ENCODE assay signal across 8 mouse cellular contexts in genomic region chr9:66067542-66067941, GRCm38 (mm10). TPM values are rescaled to one million over a fixed set of nuclear protein-coding genes. Genes with fewer than 3 reads are reported as not detected.
DNase-seq lines count a peak whose midpoint lies in the region; ATAC-seq lines count a peak whose summit lies in the region.

No protein-coding gene starts in this region.

- peak; percentile 34 for DNase-seq in adrenal gland, adult 2 months
- DNase-seq in adrenal gland, postnatal 25 days, result no peak
- DNase-seq in midbrain, embryonic 14.5 days, result peak; percentile 53
- peak; percentile 48 for DNase-seq in limb, embryonic 10.5 days (ENCODE audit: low spot score)

- peaks cover 46% of the 10 kb centered on the region for H3K36me3 ChIP-seq in midbrain, embryonic 14.5 days (ENCODE audit: control insufficient read depth, insufficient read depth, low read length)
- H3K36me3 ChIP-seq in midbrain, embryonic 13.5 days, result peaks cover 47% of the 10 kb centered on the region
- H3K36me3 ChIP-seq in limb, embryonic 10.5 days, result peaks cover 51% of the 10 kb centered on the region
- peaks cover 46% of the 10 kb centered on the region for H3K36me3 ChIP-seq in neural tube, embryonic 12.5 days

- no peak overlapping the region for H3K27ac ChIP-seq in midbrain, embryonic 14.5 days (replicated peaks; ENCODE audit: low read depth, low read length)
- no peak overlapping the region for H3K27ac ChIP-seq in midbrain, embryonic 13.5 days
- no peak overlapping the region for H3K27ac ChIP-seq in limb, embryonic 10.5 days
- H3K27ac ChIP-seq in neural tube, embryonic 12.5 days, result no peak overlapping the region

- peaks cover 30% of the 10 kb centered on the region for H3K27me3 ChIP-seq in midbrain, embryonic 14.5 days (ENCODE audit: control insufficient read depth, insufficient read depth, low read length)
- peaks cover 49% of the 10 kb centered on the region for H3K27me3 ChIP-seq in midbrain, embryonic 13.5 days
- peaks cover 49% of the 10 kb centered on the region for H3K27me3 ChIP-seq in limb, embryonic 10.5 days (ENCODE audit: low read depth, poor library complexity, severe bottlenecking)
- peaks cover 38% of the 10 kb centered on the region for H3K27me3 ChIP-seq in neural tube, embryonic 12.5 days (replicated peaks)

- H3K4me3 ChIP-seq in midbrain, embryonic 14.5 days (replicated peaks; ENCODE audit: low read depth, low read length), result no peak overlapping the region
- no peak overlapping the region for H3K4me3 ChIP-seq in midbrain, embryonic 13.5 days (replicated peaks)
- no peak overlapping the region for H3K4me3 ChIP-seq in limb, embryonic 10.5 days
- no peak overlapping the region for H3K4me3 ChIP-seq in neural tube, embryonic 12.5 days

- WGBS in midbrain, embryonic 14.5 days, result 22% methylated on average over 5 of the region's 5 CpGs
- WGBS in midbrain, embryonic 13.5 days, result 19% methylated on average over 5 of the region's 5 CpGs
- WGBS in limb, embryonic 10.5 days, result 15% methylated on average over 5 of the region's 5 CpGs
- 30% methylated on average over 5 of the region's 5 CpGs for WGBS in neural tube, embryonic 12.5 days

- H3K4me2 ChIP-seq in midbrain, embryonic 14.5 days (ENCODE audit: low read length), result no peak overlapping the region
- H3K4me2 ChIP-seq in midbrain, embryonic 13.5 days (replicated peaks), result no peak overlapping the region
- no peak overlapping the region for H3K4me2 ChIP-seq in neural tube, embryonic 12.5 days (replicated peaks)

- H3K9me3 ChIP-seq in midbrain, embryonic 14.5 days (ENCODE audit: control insufficient read depth, low read length), result no peaks in the 10 kb centered on the region
- no peaks in the 10 kb centered on the region for H3K9me3 ChIP-seq in midbrain, embryonic 13.5 days
- H3K9me3 ChIP-seq in limb, embryonic 10.5 days (replicated peaks), result no peaks in the 10 kb centered on the region
- no peaks in the 10 kb centered on the region for H3K9me3 ChIP-seq in neural tube, embryonic 12.5 days

- H3K4me1 ChIP-seq in midbrain, embryonic 14.5 days (ENCODE audit: control insufficient read depth, insufficient read depth, low read length), result peaks cover 11% of the 10 kb centered on the region
- peaks cover 21% of the 10 kb centered on the region for H3K4me1 ChIP-seq in midbrain, embryonic 13.5 days (replicated peaks)
- peaks cover 21% of the 10 kb centered on the region for H3K4me1 ChIP-seq in limb, embryonic 10.5 days
- peaks cover 19% of the 10 kb centered on the region for H3K4me1 ChIP-seq in neural tube, embryonic 12.5 days

- ATAC-seq in midbrain, embryonic 14.5 days (ENCODE audit: low FRiP score, low TSS enrichment), result no peak
- no peak for ATAC-seq in midbrain, embryonic 13.5 days
- peak; percentile 42 for ATAC-seq in erythroid progenitor cell, adult 5-6 weeks (replicated peaks; ENCODE audit: low FRiP score, poor library complexity, severe bottlenecking)
- peak; percentile 27; the same call in 1 of the 2 replicates for ATAC-seq in neural tube, embryonic 12.5 days (ENCODE audit: low FRiP score, low read depth)
- ATAC-seq in monocyte, adult 5-6 weeks (replicated peaks; ENCODE audit: insufficient number of reproducible peaks, low FRiP score, low TSS enrichment, poor library complexity, severe bottlenecking), result no peak

- H3K9ac ChIP-seq in midbrain, embryonic 14.5 days (replicated peaks; ENCODE audit: low read length), result no peak overlapping the region
- H3K9ac ChIP-seq in midbrain, embryonic 13.5 days (replicated peaks), result no peak overlapping the region
- no peak overlapping the region for H3K9ac ChIP-seq in neural tube, embryonic 12.5 days

RNA-seq across cellular contexts. Expression of gene Snx22, which starts 2.0 kb away (rescaled TPM):
- total RNA-seq in adrenal gland, adult 2 months (2021), result under 1 TPM; 0.29 to 0.48 TPM
- polyA plus RNA-seq in adrenal gland, adult 2 months (2012; rRNA removed), result 0.79 and 0.84 TPM in 2 replicates
- 0.30 and 0.95 TPM in 2 replicates for total RNA-seq in adrenal gland, postnatal 25 days (2021)
- polyA plus RNA-seq in midbrain, embryonic 14.5 days (2014; fragmentation: Nextera tagmentation; extraction: Ambion mirVana), result 6.5 and 8.2 TPM in 2 replicates
- 4.0 and 4.9 TPM in 2 replicates for polyA plus RNA-seq in midbrain, embryonic 13.5 days (2015; fragmentation: Nextera tagmentation; extraction: Ambion mirVana)
- total RNA-seq in erythroid progenitor cell, adult 5-6 weeks (2015; ENCODE audit: low replicate concordance), result 179 and 188 TPM in 2 replicates
- 123 and 145 TPM in 2 replicates for total RNA-seq in erythroid progenitor cell, adult 5-6 weeks (2017; ENCODE audit: low replicate concordance)
- 1.9 and 2.4 TPM in 2 replicates for polyA plus RNA-seq in limb, embryonic 10.5 days (2016; fragmentation: Nextera tagmentation; extraction: Ambion mirVana)
- 4.2 and 4.7 TPM in 2 replicates for polyA plus RNA-seq in neural tube, embryonic 12.5 days (2016; fragmentation: Nextera tagmentation; extraction: Ambion mirVana)
- 1.3 to 2.6 TPM (median 1.6 TPM) in 3 replicates for total RNA-seq in monocyte, adult 5-6 weeks (2017)

RNA-seq across cellular contexts. Expression of gene Ppib, which starts 7.5 kb away (rescaled TPM):
- total RNA-seq in adrenal gland, adult 2 months (2021), result 100 to 1,000 TPM; 245 to 310 TPM
- polyA plus RNA-seq in adrenal gland, adult 2 months (2012; rRNA removed), result 68.3 and 78.6 TPM in 2 replicates
- 297 and 304 TPM in 2 replicates for total RNA-seq in adrenal gland, postnatal 25 days (2021)
- 333 and 347 TPM in 2 replicates for polyA plus RNA-seq in midbrain, embryonic 14.5 days (2014; fragmentation: Nextera tagmentation; extraction: Ambion mirVana)
- 338 and 358 TPM in 2 replicates for polyA plus RNA-seq in midbrain, embryonic 13.5 days (2015; fragmentation: Nextera tagmentation; extraction: Ambion mirVana)
- 181 and 260 TPM in 2 replicates for total RNA-seq in erythroid progenitor cell, adult 5-6 weeks (2015; ENCODE audit: low replicate concordance)
- total RNA-seq in erythroid progenitor cell, adult 5-6 weeks (2017; ENCODE audit: low replicate concordance), result 219 and 274 TPM in 2 replicates
- polyA plus RNA-seq in limb, embryonic 10.5 days (2016; fragmentation: Nextera tagmentation; extraction: Ambion mirVana), result 501 and 523 TPM in 2 replicates
- 452 and 475 TPM in 2 replicates for polyA plus RNA-seq in neural tube, embryonic 12.5 days (2016; fragmentation: Nextera tagmentation; extraction: Ambion mirVana)
- 628 to 744 TPM (median 641 TPM) in 3 replicates for total RNA-seq in monocyte, adult 5-6 weeks (2017)

RNA-seq across cellular contexts. Expression of gene Snx1, which starts 58.8 kb away (rescaled TPM):
- total RNA-seq in adrenal gland, adult 2 months (2021), result 100 to 1,000 TPM; 112 to 118 TPM
- polyA plus RNA-seq in adrenal gland, adult 2 months (2012; rRNA removed), result 58.9 and 59.7 TPM in 2 replicates
- total RNA-seq in adrenal gland, postnatal 25 days (2021), result 102 and 125 TPM in 2 replicates
- 55.6 and 87.9 TPM in 2 replicates for polyA plus RNA-seq in midbrain, embryonic 14.5 days (2014; fragmentation: Nextera tagmentation; extraction: Ambion mirVana)
- polyA plus RNA-seq in midbrain, embryonic 13.5 days (2015; fragmentation: Nextera tagmentation; extraction: Ambion mirVana), result 101 and 104 TPM in 2 replicates
- total RNA-seq in erythroid progenitor cell, adult 5-6 weeks (2015; ENCODE audit: low replicate concordance), result 67.1 and 84.0 TPM in 2 replicates
- total RNA-seq in erythroid progenitor cell, adult 5-6 weeks (2017; ENCODE audit: low replicate concordance), result 81.5 and 97.5 TPM in 2 replicates
- polyA plus RNA-seq in limb, embryonic 10.5 days (2016; fragmentation: Nextera tagmentation; extraction: Ambion mirVana), result 122 and 126 TPM in 2 replicates
- 106 and 109 TPM in 2 replicates for polyA plus RNA-seq in neural tube, embryonic 12.5 days (2016; fragmentation: Nextera tagmentation; extraction: Ambion mirVana)
- 118 to 143 TPM (median 135 TPM) in 3 replicates for total RNA-seq in monocyte, adult 5-6 weeks (2017)

RNA-seq across cellular contexts. Expression of gene Ciao2a, which starts 58.9 kb away (rescaled TPM):
- 10 to 100 TPM; 74.9 to 80.0 TPM for total RNA-seq in adrenal gland, adult 2 months (2021)
- 4.9 and 5.2 TPM in 2 replicates for polyA plus RNA-seq in adrenal gland, adult 2 months (2012; rRNA removed)
- 75.1 and 83.5 TPM in 2 replicates for total RNA-seq in adrenal gland, postnatal 25 days (2021)
- polyA plus RNA-seq in midbrain, embryonic 14.5 days (2014; fragmentation: Nextera tagmentation; extraction: Ambion mirVana), result 68.4 and 76.2 TPM in 2 replicates
- polyA plus RNA-seq in midbrain, embryonic 13.5 days (2015; fragmentation: Nextera tagmentation; extraction: Ambion mirVana), result 102 and 104 TPM in 2 replicates
- 84.3 and 120 TPM in 2 replicates for total RNA-seq in erythroid progenitor cell, adult 5-6 weeks (2015; ENCODE audit: low replicate concordance)
- 36.8 and 53.8 TPM in 2 replicates for total RNA-seq in erythroid progenitor cell, adult 5-6 weeks (2017; ENCODE audit: low replicate concordance)
- 166 and 171 TPM in 2 replicates for polyA plus RNA-seq in limb, embryonic 10.5 days (2016; fragmentation: Nextera tagmentation; extraction: Ambion mirVana)
- 107 and 115 TPM in 2 replicates for polyA plus RNA-seq in neural tube, embryonic 12.5 days (2016; fragmentation: Nextera tagmentation; extraction: Ambion mirVana)
- total RNA-seq in monocyte, adult 5-6 weeks (2017), result 112 to 213 TPM (median 210 TPM) in 3 replicates

Comparison
In these comparisons a context has a peak if more than half of its experiments do, and no peak if none do; other contexts are left out.
1. ATAC-seq: peak in erythroid progenitor cell, adult 5-6 weeks (single experiment) and neural tube, embryonic 12.5 days (single experiment); none in midbrain, embryonic 14.5 days (single experiment), midbrain, embryonic 13.5 days (single experiment) and monocyte, adult 5-6 weeks (single experiment).